Mouse (Mus musculus): Measurements from ENCODE around the gene Urb1.
"Not testable (repeated sequence)": the region's sequence is repeated elsewhere in the genome, so short reads cannot be mapped to it uniquely, and the experiment has no call there.

Urb1 gene

GRCm38 (mm10) chr16:90823986-90824385 is 13.8 kb upstream of the Urb1 start:
- DNase-seq (ENCODE audit: low read depth, low spot score): not testable (repeated sequence)

- no peak for DNase-seq (ENCODE audit: low read depth, low spot score)
These were observed 12.8 kb upstream of the Urb1 start for GRCm38 (mm10) chr16:90822981-90823380.

DNA sequence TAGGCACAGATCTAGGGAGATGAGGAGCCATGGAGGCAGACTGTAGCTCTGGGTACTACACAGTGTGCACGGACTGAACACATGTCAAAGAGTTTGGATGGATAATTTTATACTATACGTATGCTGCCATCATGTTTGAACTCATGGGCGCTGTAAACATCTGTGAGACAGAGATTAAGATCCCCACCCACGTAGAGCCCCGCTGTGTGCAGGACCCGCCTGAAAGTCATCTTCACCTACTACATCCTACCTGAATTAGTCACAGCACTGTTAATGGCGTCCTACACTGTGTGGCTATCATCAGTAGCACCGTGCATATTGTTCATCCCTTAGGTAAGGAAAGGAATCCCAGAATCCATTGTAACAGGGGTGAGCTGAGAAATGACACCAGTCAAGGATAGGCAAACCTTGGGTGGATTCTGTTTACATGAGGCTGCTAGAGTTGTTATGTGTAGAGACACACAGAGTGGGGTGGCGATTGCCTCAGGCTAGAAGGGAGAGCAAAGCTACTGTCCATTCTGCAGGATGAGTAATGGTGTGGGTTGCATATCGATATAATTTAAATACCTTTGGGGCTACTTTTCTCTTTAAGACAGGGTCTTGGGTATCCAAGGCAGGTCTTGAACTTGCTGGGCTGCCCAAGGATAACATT is 12.2 kb upstream of the Urb1 start:
- DNase-seq (ENCODE audit: low read depth, low spot score): no peak

GRCm38 (mm10) chr16:90821046-90821697 is 11.0 kb upstream of the Urb1 start:
- DNase-seq (ENCODE audit: low read depth, low spot score): no peak

- no peak for DNase-seq (ENCODE audit: low read depth, low spot score)
These were observed 10.1 kb upstream of the Urb1 start for GRCm38 (mm10) chr16:90820326-90820725.

- no peak for DNase-seq (ENCODE audit: low read depth, low spot score)
These were observed 1.9 kb upstream of the Urb1 start for GRCm38 (mm10) chr16:90812086-90812485.

DNA sequence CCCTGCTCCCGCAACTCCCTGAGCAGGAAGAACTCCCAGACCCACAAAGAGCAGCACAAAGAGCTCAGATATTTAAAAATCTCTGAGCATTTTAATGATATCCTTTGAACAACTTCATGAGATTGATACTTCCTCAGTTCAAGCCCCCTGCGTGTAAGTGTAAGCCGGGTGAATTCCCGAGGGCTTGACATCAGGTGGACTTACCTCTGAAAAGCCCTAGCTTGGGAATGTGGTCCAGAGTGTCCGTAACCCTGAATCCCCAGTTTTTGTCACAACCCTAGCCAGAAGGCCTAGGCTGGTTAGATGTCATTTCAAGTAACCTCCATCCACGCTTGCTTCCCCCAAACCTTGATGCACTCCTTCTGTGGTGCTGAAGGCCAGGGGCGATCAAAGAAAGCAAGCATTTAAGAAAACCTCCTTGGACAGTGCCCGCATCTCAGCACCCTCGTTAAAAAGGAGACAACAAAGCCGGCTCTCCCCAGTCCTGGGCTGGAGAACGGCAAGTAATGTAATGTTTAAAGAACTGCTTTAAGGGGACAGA is 573 bp upstream of the Urb1 start:
- DNase-seq (ENCODE audit: low read depth, low spot score): no peak

DNA sequence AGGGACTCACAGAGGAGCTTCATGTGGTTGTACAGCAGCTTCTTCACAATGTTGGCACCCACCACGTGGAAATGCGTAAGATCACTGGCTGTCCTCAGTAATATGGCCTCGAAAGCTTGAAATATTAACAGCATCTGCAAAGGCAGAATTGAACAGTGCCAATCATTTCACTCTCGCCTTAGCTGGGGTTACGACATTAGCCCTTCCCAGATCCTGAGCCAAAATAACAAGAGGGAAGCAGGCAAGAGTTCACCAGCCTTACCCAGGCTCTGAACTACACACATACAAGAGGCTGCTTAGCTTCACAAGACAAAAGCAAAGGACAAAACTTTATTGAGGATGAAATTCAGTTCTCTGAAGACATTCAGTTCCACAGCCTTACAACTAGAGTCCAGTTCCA is 5.7 kb downstream of the Urb1 start:
- DNase-seq (ENCODE audit: low read depth, low spot score): no peak

- DNase-seq (ENCODE audit: low read depth, low spot score): peak; percentile 30
These were observed 8.3 kb downstream of the Urb1 start for GRCm38 (mm10) chr16:90801928-90802327.

DNA sequence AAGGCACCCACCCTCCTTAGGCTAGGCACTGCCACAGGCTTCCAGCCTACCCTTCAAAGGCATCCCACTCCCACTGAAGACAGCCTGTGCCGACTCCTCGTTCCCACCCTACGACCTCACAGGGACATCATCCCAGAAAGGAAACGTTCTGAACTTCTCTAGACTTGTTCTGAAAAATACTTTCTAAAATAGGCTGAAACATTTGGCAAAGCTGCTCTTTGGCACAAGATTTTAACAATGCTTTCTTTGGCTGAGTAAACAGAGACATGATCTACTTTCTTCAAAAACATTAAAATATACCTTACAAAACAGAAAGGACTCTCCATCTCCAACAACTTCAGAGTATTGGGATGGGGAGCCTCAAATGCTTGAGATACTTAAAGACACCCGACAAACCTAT is 9.0 kb downstream of the Urb1 start:
- DNase-seq (ENCODE audit: low read depth, low spot score): no peak

DNA sequence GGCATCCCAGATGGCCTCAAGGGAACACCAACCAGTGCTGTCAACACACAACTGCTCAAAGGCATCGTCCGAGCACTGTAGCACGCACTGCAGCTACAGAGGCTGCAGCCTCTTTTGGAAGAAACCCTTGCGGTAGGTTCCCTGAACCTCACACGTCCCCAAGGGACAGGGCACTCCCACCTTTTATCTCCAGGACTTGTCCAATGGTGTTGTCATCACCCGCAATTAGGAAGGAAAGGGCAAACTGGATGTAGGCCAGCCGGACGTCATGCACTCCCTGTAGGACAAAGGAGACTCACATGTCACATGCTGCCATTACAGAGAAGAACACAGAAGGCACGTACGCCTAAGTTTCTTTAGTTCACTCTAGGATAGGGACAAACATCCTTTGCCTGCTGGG is 10.4 kb downstream of the Urb1 start:
- DNase-seq (ENCODE audit: low read depth, low spot score): no peak

DNA sequence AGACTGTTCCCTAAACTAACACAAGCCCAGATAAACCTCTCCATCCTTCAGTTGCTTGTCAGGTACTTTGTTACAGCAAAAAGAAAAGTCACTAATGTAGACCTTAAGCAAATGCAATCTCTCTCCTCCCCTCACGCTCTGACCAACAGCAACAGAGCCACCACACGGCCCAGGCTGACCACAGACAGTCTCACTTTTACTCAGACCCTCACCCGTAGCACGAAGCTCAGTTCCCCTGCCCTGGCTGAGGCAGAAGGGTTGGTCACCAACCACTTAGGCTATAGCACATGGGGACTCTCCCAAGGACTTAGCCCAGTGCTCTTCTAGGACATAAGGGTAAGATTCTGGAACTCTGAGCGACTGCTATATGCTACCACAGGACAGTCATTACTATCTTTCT is 11.4 kb downstream of the Urb1 start:
- DNase-seq (ENCODE audit: low read depth, low spot score): no peak

DNA sequence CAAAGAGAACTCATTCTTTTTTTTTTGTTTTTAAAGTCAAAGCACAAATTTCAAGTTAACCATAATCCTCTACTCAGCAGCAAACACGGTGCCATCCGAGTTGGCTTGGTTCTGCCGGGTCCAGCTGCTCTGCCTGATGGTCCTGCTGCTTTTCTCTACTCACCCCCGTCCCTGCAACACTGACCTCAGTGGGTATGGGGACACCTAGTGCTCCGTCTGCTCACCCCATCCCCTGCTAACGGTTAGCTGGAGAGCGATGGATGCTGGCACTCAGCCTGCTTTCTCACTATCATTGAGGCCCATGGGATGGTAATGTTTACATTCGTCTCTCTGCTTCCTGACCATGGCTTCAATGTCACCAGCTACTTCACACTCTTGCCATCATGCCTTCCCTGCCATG is 11.8 kb downstream of the Urb1 start:
- DNase-seq (ENCODE audit: low read depth, low spot score): no peak

DNA sequence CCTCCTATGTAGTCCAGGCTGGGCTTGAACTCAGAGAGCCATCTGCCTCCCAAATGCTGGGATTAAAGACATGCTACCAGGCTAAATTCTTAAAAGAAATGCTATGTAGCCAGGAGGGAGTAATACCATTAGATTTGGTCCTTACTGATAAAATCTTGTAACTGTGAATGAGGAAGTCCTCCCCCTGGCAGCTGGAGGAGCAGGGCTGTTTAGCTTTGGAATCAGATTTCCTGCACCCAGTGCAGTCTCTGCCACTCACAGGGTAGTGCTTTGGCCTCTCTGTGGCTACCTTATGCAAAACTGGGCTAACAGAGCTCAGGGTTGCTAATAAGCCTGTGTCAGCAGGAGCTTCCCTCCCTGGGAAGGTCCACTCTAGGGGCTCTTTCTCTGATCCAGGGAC is 15.5 kb downstream of the Urb1 start:
- DNase-seq (ENCODE audit: low read depth, low spot score): no peak

- DNase-seq (ENCODE audit: low read depth, low spot score): no peak
These were observed 17.7 kb downstream of the Urb1 start for GRCm38 (mm10) chr16:90792500-90792899.

DNA sequence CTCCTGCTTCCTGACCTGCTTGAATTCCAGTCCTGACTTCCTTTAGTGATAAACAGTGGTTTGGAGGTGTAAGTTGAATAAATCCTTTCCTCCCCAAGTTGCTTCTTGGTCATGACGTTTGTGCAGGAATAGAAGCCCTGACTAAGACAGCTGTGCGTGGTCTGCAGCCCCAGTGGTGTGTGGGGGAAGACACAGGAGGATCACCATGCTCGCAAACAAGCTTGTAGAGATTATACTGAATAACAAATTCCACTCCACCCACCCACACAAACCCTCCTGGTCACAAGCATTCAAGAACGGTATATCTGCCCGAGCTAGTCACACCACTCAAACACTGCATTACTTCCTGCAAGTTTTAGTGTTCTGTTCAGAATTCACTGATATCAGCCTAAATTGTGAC is 18.1 kb downstream of the Urb1 start:
- no peak for DNase-seq (ENCODE audit: low read depth, low spot score)

DNA sequence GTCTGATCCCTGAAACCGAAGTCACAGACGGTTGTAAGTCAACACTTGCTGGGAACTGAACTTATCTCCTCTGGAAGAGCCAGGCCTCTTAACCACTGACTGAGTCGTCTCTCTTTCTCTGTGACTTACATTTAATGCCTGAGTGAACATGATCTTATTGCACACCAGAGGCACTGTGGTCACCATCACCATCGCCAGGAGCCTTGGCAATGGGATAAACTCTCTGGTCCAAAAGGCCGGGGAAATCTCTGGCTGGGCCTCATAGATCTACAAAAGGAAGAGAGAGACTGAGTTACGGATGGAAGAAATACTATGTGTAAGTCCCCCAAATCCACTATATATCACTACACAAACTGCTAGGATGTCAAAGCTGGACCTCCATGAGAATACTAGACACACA is 19.3 kb downstream of the Urb1 start:
- DNase-seq (ENCODE audit: low read depth, low spot score): no peak

- no peak for DNase-seq (ENCODE audit: low read depth, low spot score)
These were observed 21.6 kb downstream of the Urb1 start for GRCm38 (mm10) chr16:90788580-90788979.

- DNase-seq (ENCODE audit: low read depth, low spot score): no peak
These were observed 25.0 kb downstream of the Urb1 start for GRCm38 (mm10) chr16:90785257-90785656.

GRCm38 (mm10) chr16:90783302-90783701 is 26.9 kb downstream of the Urb1 start:
- no peak for DNase-seq (ENCODE audit: low read depth, low spot score)

- peak; percentile 23 for DNase-seq (ENCODE audit: low read depth, low spot score)
These were observed 30.4 kb downstream of the Urb1 start for GRCm38 (mm10) chr16:90779783-90780182.

DNA sequence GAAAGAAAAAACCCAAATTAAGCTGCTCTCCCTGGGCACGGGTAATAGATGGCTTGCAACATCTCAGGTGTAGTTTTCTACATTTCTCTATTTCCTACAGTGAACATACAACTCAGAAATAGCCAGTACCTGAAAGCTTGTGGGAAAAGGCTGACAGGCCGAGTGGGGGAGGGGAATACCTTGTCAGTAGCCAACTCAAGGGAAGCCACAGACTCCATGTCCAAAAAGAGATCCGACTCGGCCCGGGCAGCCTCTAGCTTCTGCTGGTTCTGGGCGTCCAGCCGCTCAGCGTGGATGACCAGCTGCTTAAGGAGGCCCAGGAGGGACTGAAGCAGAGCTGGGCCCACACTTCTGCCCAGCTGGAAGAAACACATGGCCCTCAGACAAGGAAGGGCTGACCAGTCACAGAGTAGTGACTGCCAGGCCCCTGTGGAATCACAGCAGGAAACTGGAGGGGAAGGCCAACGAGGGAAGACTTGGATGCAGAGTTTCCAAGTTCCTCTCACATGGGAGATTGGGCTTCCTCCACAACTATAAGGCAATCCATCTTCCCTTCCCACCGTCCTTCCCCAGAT is 34.2 kb downstream of the Urb1 start:
- no peak for DNase-seq (ENCODE audit: low read depth, low spot score)

DNA sequence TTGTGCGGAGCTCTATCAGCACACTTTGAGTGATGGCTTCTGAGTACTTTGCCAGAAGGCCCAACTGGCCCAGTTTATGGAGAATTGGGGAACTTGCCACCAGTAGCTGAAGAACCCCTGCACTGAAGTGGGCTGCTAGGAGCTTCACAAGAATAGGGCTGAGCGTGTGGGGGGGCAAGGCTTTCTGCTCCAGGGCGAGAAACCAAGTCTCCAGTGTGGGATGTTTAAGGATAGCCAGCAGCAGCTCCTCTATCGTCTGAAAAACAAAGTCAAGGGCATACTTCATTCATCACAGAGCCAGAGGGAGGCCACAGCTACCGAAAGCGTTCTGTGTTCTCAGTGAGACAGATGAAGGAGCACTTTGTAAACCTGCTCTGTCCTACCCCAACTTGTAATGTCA is 35.6 kb downstream of the Urb1 start:
- no peak for DNase-seq (ENCODE audit: low read depth, low spot score)
